Mouse (Mus musculus): ENCODE results near the gene Olfr155. TPM values are rescaled to one million over a fixed set of nuclear protein-coding genes. Genes with fewer than 3 reads are reported as not detected.

Olfr155 gene
- polyA plus RNA-seq, 1 experiment from 2014 or later, result not detected

GRCm38 (mm10) chr4:43903690-43904089, 52.3 kb downstream of the Olfr155 start:
- no peak for ATAC-seq (ENCODE audit: insufficient number of reproducible peaks, low FRiP score, low TSS enrichment, low read depth)
- Histone ChIP-seq H3K4me3 (no peak overlapping the region), H3K27me3 (no peaks in the 10 kb centered on the region), H3K9me3 (no peaks in the 10 kb centered on the region), H3K4me1 (peaks cover 9% of the 10 kb centered on the region; the same call in 1 of the 2 replicates), H3K27ac (no peak overlapping the region), H3K4me2 (no peak overlapping the region), H3K36me3 (peaks cover 22% of the 10 kb centered on the region), H3K9ac (no peak overlapping the region)
- 70% methylated on average over 7 of the region's 7 CpGs for WGBS

- peaks cover 25% of the 10 kb centered on the region for H3K36me3 ChIP-seq
- ATAC-seq (ENCODE audit: insufficient number of reproducible peaks, low FRiP score, low TSS enrichment, low read depth), result no peak
- 0 out of 2 replicates have a peak, but pooled peaks cover 5% of the 10 kb centered on the region for H3K4me1 ChIP-seq
- no peaks in the 10 kb centered on the region for H3K9me3 ChIP-seq
- no peak overlapping the region for H3K4me2 ChIP-seq
- H3K27ac ChIP-seq, result no peak overlapping the region
- no peak overlapping the region for H3K9ac ChIP-seq
- no peaks in the 10 kb centered on the region for H3K27me3 ChIP-seq
- no peak overlapping the region for H3K4me3 ChIP-seq
- 16% methylated on average over 6 of the region's 6 CpGs for WGBS
Observed at GRCm38 (mm10) chr4:43906443-43906842, 55.1 kb downstream of the Olfr155 start.

Other genes with a start within 250 kb of the Olfr155 start
- gene Npr2, start 219.6 kb upstream of the Olfr155 start, polyA plus RNA-seq (2015; fragmentation: Nextera tagmentation; extraction: Ambion mirVana), result 16.8 and 22.2 TPM in 2 replicates
- gene Spag8, start 198.0 kb upstream of the Olfr155 start, polyA plus RNA-seq (2015; fragmentation: Nextera tagmentation; extraction: Ambion mirVana), result 0.36 and 0.47 TPM in 2 replicates
- 75.3 and 81.9 TPM in 2 replicates for gene Hint2, start 195.1 kb upstream of the Olfr155 start, polyA plus RNA-seq (2015; fragmentation: Nextera tagmentation; extraction: Ambion mirVana)
- gene Tmem8b, start 182.6 kb upstream of the Olfr155 start, polyA plus RNA-seq (2015; fragmentation: Nextera tagmentation; extraction: Ambion mirVana), result 4.2 and 5.3 TPM in 2 replicates
- gene Fam221b, start 182.4 kb upstream of the Olfr155 start, polyA plus RNA-seq (2015; fragmentation: Nextera tagmentation; extraction: Ambion mirVana), result 2.9 TPM in 2 replicates
- not detected in 2 replicates for gene Olfr70, start 150.8 kb upstream of the Olfr155 start, polyA plus RNA-seq (2015; fragmentation: Nextera tagmentation; extraction: Ambion mirVana)
- not detected in 2 replicates for gene Olfr71, start 141.3 kb upstream of the Olfr155 start, polyA plus RNA-seq (2015; fragmentation: Nextera tagmentation; extraction: Ambion mirVana)
- gene Hrct1, start 124.4 kb upstream of the Olfr155 start, polyA plus RNA-seq (2015; fragmentation: Nextera tagmentation; extraction: Ambion mirVana), result 1.6 and 1.7 TPM in 2 replicates
- 0.52 and 0.53 TPM in 2 replicates for gene Spaar, start 121.5 kb upstream of the Olfr155 start, polyA plus RNA-seq (2015; fragmentation: Nextera tagmentation; extraction: Ambion mirVana)
- not detected in 2 replicates for gene Olfr159, start 80.6 kb upstream of the Olfr155 start, polyA plus RNA-seq (2015; fragmentation: Nextera tagmentation; extraction: Ambion mirVana)
- not detected in 2 replicates for gene Olfr156, start 27.7 kb upstream of the Olfr155 start, polyA plus RNA-seq (2015; fragmentation: Nextera tagmentation; extraction: Ambion mirVana)
- not detected in 2 replicates for gene Olfr157, start 11.4 kb upstream of the Olfr155 start, polyA plus RNA-seq (2015; fragmentation: Nextera tagmentation; extraction: Ambion mirVana)
- gene Reck, start 24.0 kb downstream of the Olfr155 start, polyA plus RNA-seq (2015; fragmentation: Nextera tagmentation; extraction: Ambion mirVana), result 34.6 and 37.9 TPM in 2 replicates
- 85.6 and 108 TPM in 2 replicates for gene Glipr2, start 105.8 kb downstream of the Olfr155 start, polyA plus RNA-seq (2015; fragmentation: Nextera tagmentation; extraction: Ambion mirVana)
- gene Ccin, start 131.9 kb downstream of the Olfr155 start, polyA plus RNA-seq (2015; fragmentation: Nextera tagmentation; extraction: Ambion mirVana), result not detected in 2 replicates
- 236 and 246 TPM in 2 replicates for gene Clta, start 152.9 kb downstream of the Olfr155 start, polyA plus RNA-seq (2015; fragmentation: Nextera tagmentation; extraction: Ambion mirVana)
- gene Gne, start 232.6 kb downstream of the Olfr155 start, polyA plus RNA-seq (2015; fragmentation: Nextera tagmentation; extraction: Ambion mirVana), result 26.2 and 26.6 TPM in 2 replicates

Measured in limb, embryonic 15.5 days (tissue).